Comparison of ENCODE assay signal across 8 mouse cellular contexts in the genomic region with DNA sequence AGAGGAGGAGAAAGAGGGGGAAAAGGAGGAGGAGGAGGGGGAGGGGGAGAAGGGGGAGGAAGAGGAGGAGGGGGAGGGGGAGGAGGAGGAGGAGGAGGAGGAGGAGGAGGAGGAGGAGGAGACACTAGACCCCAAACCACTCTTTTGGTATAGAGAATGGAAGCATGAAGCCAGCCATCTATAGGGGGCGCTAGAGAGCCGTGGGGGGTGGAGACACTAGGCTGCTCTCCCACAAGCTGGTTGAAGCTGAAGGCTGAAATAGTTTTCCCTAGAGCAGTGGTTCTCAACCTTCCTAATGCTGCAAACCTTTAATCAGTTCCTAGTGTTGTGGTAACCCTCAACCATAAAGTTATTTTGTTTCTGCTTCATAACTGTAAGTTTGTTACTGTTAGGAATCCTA.
DNase-seq lines count a peak whose midpoint lies in the region; TF ChIP-seq lines count a peak whose summit lies in the region.
"Had no signal": no experiment of that assay in that cellular context is flagged by ENCODE, and none has a peak within 500 bp of the region (broad histone marks: within the 10 kb centered on the region; RNA-seq: fewer than 3 reads in every experiment).

No protein-coding gene starts in this region.

- no peak overlapping the region for H3K27ac ChIP-seq in layer of hippocampus, adult 2 months
- H3K27ac ChIP-seq: limb, embryonic 13.5 days had no signal

- peak; percentile 74 for TF ChIP-seq CTCF in layer of hippocampus, adult 2 months (conservative IDR thresholded peaks at IDR 0.05)

- DNase-seq in layer of hippocampus, adult 2 months (ENCODE audit: low spot score in 2 of 2) = peak in 1 of 2 experiments; percentile 64
- no peak for DNase-seq in layer of hippocampus, adult 9-10 months (ENCODE audit: low spot score)
- DNase-seq in NIH3T3 (ENCODE audit: low read depth) = peak; percentile 27
- peak; percentile 16 for DNase-seq in c-Kit-negative CD71-positive TER-119-positive erythroid progenitor cells, embryonic 14.5 days (ENCODE audit: low read depth, low spot score)
- peak; percentile 65 for DNase-seq in kidney, postnatal 10 days
- peak; percentile 80 for DNase-seq in testis, postnatal 10 days (ENCODE audit: low spot score)
- no peak for DNase-seq in MN1 (ENCODE audit: low spot score)

- H3K4me3 ChIP-seq in layer of hippocampus, adult 2 months = no peak overlapping the region
- H3K4me3 ChIP-seq: limb, embryonic 13.5 days had no signal

Comparison
In these comparisons a context has a peak if more than half of its experiments do, and no peak if none do; other contexts are left out.
1. DNase-seq: peak in NIH3T3 (single experiment), c-Kit-negative CD71-positive TER-119-positive erythroid progenitor cells, embryonic 14.5 days (single experiment), kidney, postnatal 10 days (single experiment) and testis, postnatal 10 days (single experiment); none in layer of hippocampus, adult 9-10 months (single experiment) and MN1 (single experiment).